18 mouse cellular contexts compared by ENCODE assay signal in the genomic region with DNA sequence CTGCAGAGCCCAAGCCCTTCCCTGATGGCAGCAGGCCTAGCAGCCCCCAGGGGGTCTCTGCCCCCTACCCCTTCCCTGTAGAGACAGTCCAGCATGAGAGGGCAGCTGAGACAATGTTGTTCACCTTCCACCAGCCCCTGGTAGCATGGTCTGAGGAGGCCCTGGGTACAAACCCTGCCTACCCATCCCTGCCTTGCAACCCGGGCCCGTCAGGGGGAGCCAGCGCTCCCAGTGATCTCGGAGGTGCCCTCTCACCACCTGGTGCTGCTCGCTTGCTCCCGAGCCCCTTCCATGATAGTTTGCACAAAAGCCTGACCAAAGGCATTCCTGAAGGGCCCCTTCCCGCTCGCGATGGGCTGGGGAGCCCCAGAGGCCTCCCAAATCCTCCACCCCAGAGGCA.
"Had no signal": no experiment of that assay in that cellular context is flagged by ENCODE, and none has a peak within 500 bp of the region (broad histone marks: within the 10 kb centered on the region; RNA-seq: fewer than 3 reads in every experiment).

No protein-coding gene starts in this region.

- ATAC-seq: midbrain, embryonic 15.5 days had no signal

- H3K4me3 ChIP-seq: layer of hippocampus, adult 2 months; liver, embryonic 15.5 days; midbrain, embryonic 15.5 days; myocyte; neural tube, embryonic 13.5 days had no signal

- DNase-seq: kidney, adult 18-20 months; kidney, postnatal 25 days; layer of hippocampus, adult 9-11 months; lung, adult 18-20 months; retina, postnatal 1 day; right cerebral cortex, postnatal 25 days; spleen, adult 18-20 months; thymus, adult 2 months; thymus, postnatal 14 days; thymus, postnatal 4 days had no signal

- H3K9ac ChIP-seq: liver, embryonic 15.5 days; midbrain, embryonic 15.5 days; neural tube, embryonic 13.5 days had no signal

- H3K4me2 ChIP-seq: liver, embryonic 15.5 days; midbrain, embryonic 15.5 days; neural tube, embryonic 13.5 days had no signal

- H3K36me3 ChIP-seq: liver, embryonic 15.5 days; midbrain, embryonic 15.5 days; neural tube, embryonic 13.5 days had no signal

- H3K4me1 ChIP-seq: liver, embryonic 15.5 days had no signal

- H3K9me3 ChIP-seq: liver, embryonic 15.5 days; midbrain, embryonic 15.5 days; neural tube, embryonic 13.5 days had no signal

- H3K27ac ChIP-seq: kidney, postnatal 0 days; layer of hippocampus, adult 2 months; liver, embryonic 15.5 days; macrophage; midbrain, embryonic 15.5 days; neural tube, embryonic 13.5 days; stomach, postnatal 0 days had no signal

- H3K27me3 ChIP-seq: midbrain, embryonic 15.5 days; neural tube, embryonic 13.5 days had no signal
